Mouse (Mus musculus) adrenal gland, postnatal 4 days (tissue): ENCODE data around the gene Hoxa5. TPM values are rescaled to one million over a fixed set of nuclear protein-coding genes. Genes with fewer than 3 reads are reported as not detected.
A peak's percentile ranks its signal among the peaks of the same experiment; 100 is the strongest.

Experiments used
- DNase-seq, 2 experiments: peaks; one replicate each; pipeline ENCODE4 v3.0.0; 2021 to 2022; ENCODE audit warnings: low spot score in 2 of 2, mixed read lengths in 2 of 2
- long read RNA-seq, 2 experiments: library from polyadenylated mRNA; stranded (forward); transcript quantifications; one replicate each; pipeline ENCODE4 v2.0.0; 2021
- total RNA-seq, 2 experiments: library from RNA; stranded (reverse); gene quantifications; 2 replicates each; pipeline ENCODE4 v1.2.3; 2021

Hoxa5 gene
- 10 to 100 TPM; 25.9 TPM for total RNA-seq
- long read RNA-seq, experiment 1, partial matches to known transcripts: 0 of 7 reads
- long read RNA-seq, experiment 1, other reads (novel, unspliced or antisense): 3 of 7 reads
- long read RNA-seq, experiment 2, transcript Hoxa5-201 (2 exons, 1,877 nt): major isoform, 13 of 18 reads
- long read RNA-seq, experiment 2, partial matches to known transcripts: 3 of 18 reads
- long read RNA-seq, experiment 2, other reads (novel, unspliced or antisense): 2 of 18 reads

DNA sequence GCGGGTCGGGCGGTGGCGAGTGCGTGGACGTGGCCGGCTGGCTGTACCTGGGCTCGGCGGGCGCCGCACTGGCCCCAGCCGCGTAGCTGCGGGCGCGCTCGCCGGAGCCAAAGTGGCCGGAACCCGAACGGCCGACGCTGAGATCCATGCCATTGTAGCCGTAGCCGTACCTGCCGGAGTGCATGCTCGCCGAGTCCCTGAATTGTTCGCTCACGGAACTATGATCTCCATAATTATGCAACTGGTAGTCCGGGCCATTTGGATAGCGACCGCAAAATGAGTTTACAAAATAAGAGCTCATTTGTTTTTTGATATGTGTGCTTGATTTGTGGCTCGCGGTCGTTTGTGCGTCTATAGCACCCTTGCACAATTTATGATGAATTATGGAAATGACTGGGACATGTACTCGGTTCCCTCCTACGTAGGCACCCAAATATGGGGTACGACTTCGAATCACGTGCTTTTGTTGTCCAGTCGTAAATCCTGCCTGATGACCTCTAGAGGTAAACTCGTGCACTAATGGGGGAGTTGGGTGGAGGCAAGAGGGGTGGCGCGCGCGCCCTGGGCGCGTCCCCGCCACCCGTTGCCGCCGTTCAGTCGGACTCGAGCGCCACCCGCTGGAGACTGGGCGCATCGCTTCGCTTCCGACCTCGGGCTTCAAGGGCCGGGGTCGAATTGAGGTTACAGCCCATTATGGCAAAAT is at the start of gene Hoxa5:
TSS of gene Hoxa5 (minus strand) at position 538 of the 703 bp plus-strand sequence.
- DNase-seq: peak in 1 of 2 experiments; percentile 78

DNA sequence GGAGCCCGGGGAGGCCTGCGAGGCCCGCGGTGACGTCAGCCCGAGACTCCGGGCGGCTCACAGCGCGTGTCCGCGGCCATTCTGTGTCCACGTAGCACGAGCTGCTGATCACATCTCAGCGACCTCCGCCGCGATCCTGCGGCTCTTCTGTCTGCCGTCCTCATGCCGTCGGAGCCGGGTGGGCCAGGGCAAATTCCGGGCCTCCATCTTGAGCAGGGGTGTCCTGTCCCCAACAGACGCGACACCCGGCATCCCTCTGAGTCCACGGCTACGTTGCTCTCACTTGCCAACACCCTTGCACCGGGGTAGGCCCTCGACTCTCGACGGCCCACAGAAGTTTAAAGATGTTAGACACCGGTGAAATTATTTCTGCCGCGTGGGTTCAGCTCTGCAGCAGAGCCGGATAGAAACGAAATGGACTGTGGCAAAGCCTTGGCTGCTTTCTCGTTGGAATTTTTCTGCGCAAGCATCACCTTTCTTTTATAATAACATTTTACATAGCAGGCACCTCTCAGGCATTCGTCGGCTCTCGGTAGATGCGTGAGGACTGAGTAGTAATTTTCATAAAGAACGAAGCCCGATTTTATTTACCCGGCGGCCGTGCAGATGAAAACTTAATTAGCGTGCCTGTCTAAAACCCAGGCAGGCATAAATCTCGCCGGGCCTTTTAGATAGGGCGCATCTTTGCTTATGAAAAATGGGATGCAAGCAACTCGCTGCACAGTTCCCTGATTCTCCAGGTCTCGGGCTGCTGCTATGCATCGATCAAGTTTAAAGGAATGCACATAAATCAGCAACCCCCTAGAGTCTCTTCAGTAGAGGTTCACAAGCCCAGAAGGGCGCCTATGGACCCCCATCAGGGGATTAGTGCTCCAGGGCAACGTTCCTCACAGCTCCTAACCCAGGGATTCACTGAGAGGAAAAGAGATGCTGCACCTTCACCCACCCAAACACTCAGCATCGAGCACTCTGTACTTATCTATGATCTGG is 49.4 kb upstream of the Hoxa5 start:
- DNase-seq: no peak

DNA sequence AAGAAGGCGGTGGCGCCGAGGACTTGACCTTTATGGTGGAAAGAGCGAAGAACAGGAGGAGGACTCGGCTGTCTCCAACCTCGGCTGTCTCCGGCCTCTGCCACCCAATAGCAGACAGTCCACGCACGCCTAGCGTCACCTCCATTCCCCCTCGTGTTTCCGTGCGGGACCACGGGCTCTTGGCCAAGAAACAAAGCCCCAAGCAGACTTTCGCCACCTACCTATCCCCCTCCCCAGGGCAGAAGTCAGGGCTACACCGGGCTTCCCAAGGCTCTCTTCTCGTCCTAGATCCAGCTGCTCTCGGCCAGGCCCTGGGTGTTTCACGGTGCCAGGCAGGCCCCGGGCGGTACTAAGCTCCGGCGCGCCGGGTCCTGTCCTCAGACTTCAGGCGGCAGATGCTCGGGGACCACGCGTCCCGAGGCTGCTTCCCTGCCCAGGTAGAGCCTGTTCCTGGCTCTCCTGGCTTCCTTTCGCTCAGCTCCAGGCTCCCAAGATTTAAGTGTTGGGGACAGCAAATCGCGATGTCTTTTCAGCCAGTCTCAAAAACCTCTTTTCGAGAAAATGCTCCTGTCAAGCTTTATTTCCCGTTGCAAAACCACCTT is 48.5 kb upstream of the Hoxa5 start:
- no peak for DNase-seq

DNA sequence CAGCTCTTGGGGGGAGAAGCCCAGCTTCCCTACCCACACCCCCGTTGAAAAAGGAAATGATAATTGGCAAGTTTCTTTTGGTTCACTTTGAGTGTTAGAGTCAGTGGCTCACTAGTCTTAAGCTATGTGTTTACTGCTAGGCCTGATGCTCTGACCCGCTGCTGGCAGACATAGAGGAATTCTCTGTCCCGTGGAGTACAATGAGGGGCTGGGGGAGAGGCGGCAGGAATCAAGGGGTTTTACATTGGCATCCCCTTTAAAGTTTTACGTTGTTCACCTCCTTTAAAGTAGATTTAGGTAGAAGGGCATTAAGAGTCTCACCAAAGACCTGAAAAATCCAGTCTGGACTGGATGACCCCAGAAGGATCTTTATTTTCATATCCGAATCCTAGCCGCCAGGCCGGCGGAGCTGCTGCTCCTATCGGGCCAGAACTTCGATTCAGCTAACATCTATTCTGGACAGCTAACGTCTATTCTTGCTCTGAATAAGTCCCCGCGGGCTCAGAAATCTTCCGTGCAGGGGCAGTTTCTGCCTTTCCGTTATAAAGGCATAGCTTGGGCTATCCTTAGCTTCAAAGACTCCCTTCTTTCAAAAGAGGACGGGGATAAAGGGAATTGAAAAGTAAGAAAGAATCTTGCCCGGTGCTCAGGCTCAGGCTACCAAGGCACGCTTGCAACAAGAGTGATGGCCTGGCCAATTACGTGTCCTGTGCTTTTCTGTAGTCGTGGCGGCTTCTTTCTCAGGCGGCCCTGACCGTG is 47.8 kb upstream of the Hoxa5 start:
- no peak for DNase-seq

DNA sequence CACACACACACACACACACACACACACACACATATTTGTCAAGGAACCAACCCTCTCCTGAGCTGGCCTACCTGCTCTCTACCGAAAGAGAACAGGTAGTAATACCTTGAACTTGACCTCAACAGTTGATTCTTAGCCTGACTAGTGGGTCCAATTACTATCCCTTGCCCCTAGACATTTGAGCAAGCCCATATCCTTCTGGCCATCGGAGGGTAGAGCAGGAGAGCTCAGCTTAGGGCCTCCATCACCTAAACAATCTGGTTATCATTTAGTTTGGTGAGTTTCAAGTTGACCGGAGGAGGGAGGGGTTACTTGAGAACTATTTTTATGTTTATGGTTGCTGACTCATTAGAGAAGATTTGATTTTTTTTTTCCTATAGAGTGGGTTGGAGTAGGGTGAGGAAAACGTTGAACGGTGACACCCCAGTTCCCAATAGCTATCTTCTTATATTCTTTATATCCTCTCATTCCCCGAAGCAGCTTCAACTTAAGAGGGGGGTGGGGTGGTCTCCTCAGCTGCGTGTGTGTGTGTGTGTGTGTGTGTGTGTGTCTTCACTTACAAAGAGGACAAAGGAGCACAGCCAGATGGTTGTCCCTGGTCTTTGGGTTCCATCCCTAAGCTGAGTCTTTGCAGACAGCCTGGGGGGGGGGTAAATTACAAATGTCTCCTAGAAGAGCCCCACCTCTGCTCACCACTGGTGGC is 46.9 kb upstream of the Hoxa5 start:
- no peak for DNase-seq

DNA sequence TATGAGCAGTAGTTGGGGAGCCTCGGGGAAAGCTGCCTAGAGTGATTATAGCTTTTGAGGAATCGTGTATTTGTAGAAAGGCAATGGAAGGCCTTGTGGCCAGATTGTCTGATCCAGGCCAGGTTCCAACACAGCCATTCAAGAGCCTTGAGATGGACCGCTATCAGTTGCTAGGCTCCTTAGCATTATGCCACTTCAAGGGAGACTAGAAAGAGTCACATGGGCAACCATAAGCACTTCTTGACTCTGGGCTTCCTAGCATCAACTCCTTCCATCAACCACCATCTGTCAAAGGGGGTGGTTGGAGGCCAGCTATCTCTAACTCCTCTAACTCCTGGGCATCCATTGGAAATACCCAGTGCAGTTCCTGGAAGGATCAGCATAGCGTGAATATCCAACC is 45.4 kb upstream of the Hoxa5 start:
- no peak for DNase-seq

DNA sequence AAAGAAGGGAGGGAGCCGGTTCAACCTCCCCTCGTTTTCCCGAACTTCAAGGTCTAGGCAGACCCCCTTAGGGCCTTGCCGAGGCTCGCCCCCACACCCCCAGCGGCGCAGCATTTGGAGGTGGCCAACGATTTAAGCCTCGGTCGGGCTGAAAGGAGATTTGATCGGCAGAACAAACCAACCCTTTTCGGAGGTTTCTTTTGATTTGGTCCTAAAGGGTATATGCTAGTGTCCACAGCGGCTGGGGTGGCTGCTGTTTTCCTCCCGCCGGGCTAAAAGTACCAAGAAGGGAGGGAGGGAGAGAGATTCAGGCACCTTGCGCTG is 45.0 kb upstream of the Hoxa5 start:
- no peak for DNase-seq

DNA sequence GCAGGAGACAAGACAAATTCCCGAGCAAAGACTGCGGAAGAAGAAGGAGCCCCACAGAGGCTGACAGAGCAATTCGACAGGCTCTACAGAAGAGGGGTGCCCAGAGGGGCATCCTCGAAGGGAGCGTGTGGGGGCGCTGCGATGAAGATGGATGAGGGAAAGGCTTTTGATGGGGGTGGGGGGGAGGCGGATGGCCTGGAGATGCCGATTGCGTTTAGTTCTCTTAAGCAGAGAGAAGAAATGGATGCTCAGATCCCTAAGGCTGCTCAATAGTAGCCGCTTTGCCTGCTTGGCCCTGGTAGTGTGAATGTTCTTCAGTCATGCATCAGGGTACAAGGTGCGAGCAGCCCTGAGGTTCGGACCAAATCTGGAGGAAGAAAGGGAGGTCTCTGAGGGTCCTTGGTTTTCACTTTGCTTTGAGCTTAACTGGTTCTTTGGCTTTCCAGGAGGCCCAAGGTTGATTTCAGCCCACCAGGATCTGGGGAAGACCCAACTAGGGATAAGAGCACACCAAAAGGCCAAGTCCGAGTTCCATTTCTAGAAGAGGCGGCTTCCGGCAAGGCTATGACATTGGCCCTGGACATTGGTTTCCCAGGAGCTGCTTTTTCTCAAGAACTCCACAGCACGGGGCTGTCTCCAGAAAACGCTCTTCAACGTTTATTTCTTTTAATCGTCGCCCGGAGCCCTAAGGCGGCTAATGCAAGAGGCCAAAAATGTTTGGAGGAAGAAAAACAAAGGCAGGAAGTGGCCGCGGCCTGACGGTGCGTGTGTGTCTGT is 44.4 kb upstream of the Hoxa5 start:
- DNase-seq: no peak

DNA sequence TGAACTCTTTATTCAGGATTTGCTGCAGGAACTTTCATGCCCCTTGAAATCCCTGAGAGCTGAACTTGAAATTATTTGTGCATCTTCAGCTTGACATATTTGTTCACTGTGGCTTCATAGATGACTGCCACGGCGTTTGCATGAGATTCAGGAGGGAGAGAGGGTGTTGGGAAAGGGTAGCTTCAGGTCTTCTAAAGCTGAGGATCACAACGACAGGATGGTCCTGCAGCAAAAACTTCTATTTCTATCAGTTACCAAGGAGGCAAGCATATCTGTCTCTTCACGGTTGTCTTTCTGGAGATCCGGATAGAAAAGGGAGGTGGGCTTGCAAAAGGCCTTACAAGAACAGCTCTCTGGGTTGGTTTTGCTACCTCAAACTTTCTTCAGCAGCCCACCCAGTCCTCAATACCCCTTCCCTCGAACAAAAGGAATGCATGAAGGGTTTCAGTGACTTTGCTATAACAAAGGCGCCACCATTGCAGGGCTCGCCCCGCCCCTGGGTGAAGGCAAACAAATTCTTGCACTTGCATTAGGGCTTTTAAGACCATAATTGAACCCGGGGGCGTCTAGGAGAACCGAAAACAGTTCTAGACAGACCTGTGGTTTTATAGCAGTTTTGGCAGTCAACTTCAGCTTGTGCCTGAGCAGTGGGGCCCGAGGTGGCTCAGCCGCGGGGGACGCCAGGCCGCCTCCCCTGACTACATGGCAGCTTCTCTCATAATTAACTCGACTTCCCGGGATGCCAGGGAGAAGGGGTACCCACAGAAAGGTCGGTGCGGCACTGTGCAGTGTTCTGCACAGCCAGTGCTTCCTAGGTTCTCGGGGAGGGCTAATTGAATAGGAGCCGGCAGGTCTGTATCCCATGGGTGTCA is 43.6 kb upstream of the Hoxa5 start:
- no peak for DNase-seq

DNA sequence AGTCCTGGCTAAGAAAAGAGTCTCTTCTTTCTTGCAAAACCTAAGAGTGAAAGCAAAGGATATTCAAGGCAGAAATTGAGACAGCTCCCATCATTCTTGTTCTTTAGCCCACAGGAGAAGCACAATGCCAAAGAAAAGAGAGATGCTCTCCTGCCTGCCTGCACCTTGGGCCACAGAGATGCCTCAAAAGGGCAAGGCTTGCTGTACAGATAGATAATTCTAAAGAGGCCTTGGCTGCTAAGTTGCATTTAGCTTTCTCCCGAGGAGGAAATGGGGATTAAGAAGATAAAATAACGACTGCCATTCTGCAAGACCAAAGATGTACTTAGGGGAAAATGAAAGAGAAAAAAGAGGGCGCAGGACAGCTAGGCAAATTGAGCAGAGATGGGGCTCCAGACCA is 42.5 kb upstream of the Hoxa5 start:
- DNase-seq: no peak

DNA sequence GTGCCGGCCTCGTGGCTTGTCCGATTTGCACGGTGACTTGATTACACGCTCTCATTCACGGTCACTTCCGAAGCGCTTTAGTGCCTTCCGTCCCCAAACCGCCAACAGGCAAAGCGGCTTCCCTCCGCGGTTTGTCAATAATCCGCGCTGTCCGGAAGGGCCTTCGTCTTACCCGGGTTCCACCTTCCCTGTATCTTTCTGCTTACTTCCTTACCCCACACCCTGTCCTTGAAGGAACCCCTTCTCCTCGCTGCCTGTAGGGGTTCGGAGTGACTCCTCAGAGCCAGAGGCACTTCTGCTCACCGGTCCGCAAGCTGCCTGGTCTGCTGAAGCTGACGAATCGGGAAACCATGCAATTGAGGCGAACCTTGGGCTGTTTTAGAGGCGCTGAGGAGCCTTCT is 42.0 kb upstream of the Hoxa5 start:
- DNase-seq: no peak

DNA sequence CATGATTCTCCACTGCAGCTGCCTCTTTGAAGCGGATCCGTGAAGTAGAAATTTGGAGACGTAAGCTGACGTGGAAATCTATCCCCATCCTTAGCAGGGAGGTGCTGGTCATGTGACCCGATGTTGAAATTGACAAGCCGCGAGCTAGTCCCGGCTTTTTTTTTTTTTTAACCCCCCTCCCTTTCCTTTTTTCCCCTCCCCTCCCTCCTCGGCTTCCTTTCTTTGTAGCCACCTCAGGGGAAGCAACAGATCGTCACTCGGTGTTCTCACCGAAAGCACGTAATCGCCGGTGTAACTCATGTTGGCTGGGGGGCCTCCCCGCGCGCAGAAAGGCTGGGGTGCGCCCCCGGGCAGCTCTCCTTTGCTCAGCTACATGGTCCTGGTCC is 41.4 kb upstream of the Hoxa5 start, which contains the start of gene Hoxa11:
TSS of gene Hoxa11 (minus strand) at position 54 of the 386 bp plus-strand sequence.
- no peak for DNase-seq

DNA sequence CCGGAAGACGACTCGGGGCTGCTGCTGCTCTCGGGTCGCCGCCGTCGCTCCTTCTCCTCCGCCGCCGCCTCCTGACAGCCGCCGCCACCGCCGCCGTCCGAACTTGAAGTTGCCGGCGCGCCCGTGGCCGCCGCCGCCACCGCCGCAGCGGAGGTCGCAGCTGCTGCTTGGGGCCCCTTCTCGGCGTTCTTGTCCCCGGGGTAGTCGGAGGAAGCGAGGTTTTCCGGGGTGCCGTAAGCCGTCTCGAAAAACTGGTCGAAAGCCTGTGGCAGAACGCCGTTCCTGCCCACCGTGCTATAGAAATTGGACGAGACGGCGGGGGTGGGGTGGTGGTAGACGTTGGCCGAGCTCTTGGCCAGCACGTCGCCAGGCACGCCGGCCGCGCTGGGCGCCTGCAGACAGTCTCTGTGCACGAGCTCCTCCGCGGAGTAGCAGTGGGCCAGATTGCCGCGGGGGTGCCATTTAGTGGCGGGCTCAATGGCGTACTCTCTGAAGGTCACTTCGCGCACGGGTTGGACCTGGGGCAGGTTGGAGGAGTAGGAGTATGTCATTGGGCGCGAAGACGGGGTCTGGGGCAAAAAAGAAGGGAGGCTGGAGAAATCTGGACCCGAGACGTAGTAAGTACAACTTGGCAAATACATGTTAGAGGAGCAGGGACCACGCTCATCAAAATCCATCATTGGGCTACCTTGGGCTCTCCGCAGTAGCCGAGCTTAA is 40.8 kb upstream of the Hoxa5 start:
- no peak for DNase-seq

DNA sequence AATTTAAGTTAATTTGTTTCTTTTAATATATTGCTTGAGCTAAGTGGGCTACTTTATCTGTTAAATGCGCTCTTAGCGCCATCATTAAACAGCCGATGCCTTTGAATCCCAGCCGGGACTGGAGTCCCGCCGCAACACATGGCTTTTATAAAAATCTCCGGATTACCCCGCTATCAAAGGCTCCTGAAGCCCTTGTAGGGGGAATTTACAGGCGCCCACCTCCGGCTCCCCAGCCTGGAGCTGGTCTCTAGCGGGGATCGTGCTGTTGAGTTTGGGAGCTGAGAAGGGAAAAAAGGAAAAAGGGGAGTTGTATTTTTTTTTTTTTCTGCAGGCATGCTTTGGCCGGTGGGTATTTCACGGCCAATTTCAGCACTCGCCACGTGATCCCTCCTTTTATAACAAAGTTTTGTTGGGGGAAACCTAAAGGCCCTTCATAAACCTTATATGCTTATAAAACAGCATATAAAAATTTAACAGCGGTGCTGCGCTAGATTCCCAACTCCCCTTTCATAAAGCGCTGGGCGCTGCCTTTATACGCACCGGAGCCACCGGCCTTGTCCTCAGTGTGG is 40.2 kb upstream of the Hoxa5 start:
- no peak for DNase-seq

DNA sequence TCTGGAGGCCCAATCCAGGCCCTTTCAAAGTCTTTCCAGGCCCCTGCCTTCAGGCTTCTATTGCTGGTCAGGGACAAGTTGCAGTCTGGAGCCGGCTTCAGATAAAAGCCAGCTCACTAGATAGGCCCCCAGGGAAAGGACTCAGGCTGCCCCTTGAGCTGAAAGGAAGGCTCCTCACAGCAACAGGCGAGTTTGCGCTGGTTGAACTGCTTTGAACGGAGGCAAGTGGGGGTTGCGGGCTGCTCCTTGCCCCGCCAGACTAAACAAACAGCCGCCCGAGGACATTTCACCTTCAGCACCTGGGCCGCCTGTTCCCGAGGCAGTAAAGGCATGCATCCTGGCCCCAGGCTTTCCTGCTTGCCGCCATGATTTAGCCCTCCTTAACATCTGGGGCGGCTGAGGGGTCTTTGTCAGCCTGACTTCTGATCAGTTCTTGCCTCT is 39.3 kb upstream of the Hoxa5 start:
- no peak for DNase-seq

DNA sequence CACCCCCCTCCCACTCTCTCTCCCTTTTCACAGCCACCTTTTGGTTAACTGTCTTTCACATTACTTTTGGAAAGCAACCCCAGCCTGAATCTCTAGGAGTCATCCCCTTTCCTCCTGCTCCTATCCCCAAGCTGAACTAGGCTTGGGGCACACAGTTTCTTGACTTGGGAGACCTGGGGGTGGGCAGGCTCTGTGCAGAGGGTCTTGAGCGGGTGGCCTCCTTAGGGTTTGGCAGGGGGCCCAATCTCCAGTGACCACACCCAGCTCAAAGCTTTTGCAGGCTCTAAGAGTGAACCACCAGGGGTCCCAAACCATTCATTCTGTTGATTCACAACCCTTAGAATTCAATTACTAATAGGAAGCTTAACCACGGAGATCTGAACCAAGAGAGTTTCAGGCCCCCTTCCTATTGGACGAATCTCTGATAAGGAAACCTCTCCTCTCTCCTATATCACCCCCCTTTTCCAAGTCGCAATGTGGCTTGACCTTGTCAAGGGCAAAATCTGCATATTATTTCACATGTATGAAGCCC is 38.5 kb upstream of the Hoxa5 start:
- no peak for DNase-seq

DNA sequence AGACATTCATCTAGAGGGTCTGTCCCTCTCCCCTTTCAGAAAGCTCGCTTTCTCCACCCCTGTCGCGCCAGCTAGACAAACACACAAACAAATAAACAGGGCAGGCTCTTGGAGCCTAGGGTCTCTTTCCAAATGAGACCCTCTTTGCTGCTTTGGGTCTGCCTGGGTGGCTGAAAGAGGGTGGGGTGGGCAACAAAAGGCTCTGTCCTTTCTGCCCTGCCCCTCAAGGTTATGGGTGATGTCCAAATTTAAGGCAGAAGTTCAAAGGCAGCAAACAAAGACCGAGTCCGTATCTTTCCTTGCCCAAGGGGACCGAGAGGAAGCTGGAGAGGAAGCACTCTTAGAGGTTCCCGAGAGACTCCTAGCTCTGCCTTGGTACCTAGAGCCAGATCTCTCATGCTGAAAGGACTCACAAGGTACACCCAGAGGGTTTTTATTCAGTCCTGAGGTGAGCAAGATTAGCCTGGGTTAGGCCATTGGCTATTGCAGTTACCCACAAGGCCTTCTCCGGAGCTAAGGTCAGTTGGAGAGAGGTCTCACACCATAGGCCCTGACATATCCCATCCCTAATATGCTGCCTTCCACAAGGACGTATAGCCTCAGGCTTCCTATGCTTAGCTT is 36.7 kb upstream of the Hoxa5 start:
- no peak for DNase-seq
